Mouse (Mus musculus) limb, embryonic 15.5 days (tissue): Measurements from ENCODE around the gene Ikbip. TPM values are rescaled to one million over a fixed set of nuclear protein-coding genes. Genes with fewer than 3 reads are reported as not detected.

Experiments
- ATAC-seq: fragments of 200-750 bp; cut with Nextera tagmentation; 2 replicates; pipeline ENCODE4 v1.8.0; 2017; ENCODE audit warnings: low read depth, moderate TSS enrichment; ENCODE audit not compliant: insufficient number of reproducible peaks, low FRiP score, low TSS enrichment
- H3K27ac ChIP-seq: fragments of 300-500 bp; sonication (generic); 2 replicates; pipeline ENCODE4 v1.5.1; 2015; ENCODE audit warnings: moderate library complexity, mild to moderate bottlenecking, inconsistent platforms
- H3K27me3 ChIP-seq: fragments of 300-500 bp; sonication (generic); 2 replicates; pipeline ENCODE4 v1.6.1; 2015; ENCODE audit warnings: inconsistent platforms
- H3K36me3 ChIP-seq: fragments of 300-500 bp; sonication (generic); 2 replicates; pipeline ENCODE4 v1.6.1; 2015; ENCODE audit warnings: inconsistent platforms
- H3K4me1 ChIP-seq: fragments of 300-500 bp; sonication (generic); 2 replicates; pipeline ENCODE4 v1.6.1; 2015; ENCODE audit warnings: inconsistent platforms
- H3K4me2 ChIP-seq: fragments of 300-500 bp; sonication (generic); 2 replicates; pipeline ENCODE4 v1.6.1; 2015; ENCODE audit warnings: mild to moderate bottlenecking, inconsistent platforms
- H3K4me3 ChIP-seq: fragments of 300-500 bp; sonication (generic); 2 replicates; pipeline ENCODE4 v1.5.1; 2015; ENCODE audit warnings: mild to moderate bottlenecking, inconsistent platforms
- H3K9ac ChIP-seq: fragments of 300-500 bp; sonication (generic); 2 replicates; pipeline ENCODE4 v1.6.1; 2015; ENCODE audit warnings: inconsistent platforms
- H3K9me3 ChIP-seq: fragments of 300-500 bp; sonication (generic); 2 replicates; pipeline ENCODE4 v1.6.1; 2016; ENCODE audit warnings: inconsistent platforms
- WGBS: fragments of 180-500 bp; shearing (Covaris S2); methylation state at CpG from one replicate; pipeline ENCODE4 v1.1.7; 2015; 5-methylcytosine and 5-hydroxymethylcytosine counted together
- polyA plus RNA-seq: library from polyadenylated mRNA; unstranded; fragments of >200 nt; fragmentation: Nextera tagmentation; extraction: Ambion mirVana; gene quantifications from 2 replicates; pipeline ENCODE4 v1.2.1, GENCODE M21; 2015

Gene Ikbip
- polyA plus RNA-seq, 1 experiment from 2014 or later = 77.8 TPM

DNA sequence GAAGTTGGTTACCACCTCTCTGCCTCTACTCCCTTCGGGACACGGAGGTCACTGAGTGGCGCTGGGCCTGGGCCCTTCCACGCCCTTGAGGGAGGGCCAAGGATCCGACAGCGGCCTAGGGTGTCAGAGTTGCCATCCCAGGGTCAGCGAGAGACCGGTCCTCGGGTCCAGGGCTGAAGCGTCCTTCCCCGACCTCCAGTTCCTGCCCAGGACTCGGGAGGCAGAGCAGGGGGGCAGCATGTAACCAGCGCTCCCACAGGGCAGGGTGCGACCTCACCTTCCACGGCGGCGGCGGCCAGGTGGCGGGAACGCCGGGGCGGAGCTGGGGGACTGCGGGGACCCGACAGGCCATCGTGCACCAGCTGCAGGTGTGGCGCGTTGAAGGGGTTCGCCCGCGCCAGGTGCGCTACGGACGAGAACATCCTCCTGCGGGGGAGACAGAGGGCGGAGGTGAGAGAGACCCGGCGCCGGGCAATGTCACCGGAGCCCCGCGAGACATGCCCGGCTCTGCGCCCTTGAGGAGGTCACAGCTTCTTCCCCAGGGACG lies 40.6 kb downstream of the Ikbip start:
- no peaks in the 10 kb centered on the region for H3K27me3 ChIP-seq
- peak overlapping the region; percentile 100 for H3K4me3 ChIP-seq
- peak; percentile 50 for ATAC-seq
- no peaks in the 10 kb centered on the region for H3K9me3 ChIP-seq
- peak overlapping the region; percentile 72 for H3K4me2 ChIP-seq
- H3K9ac ChIP-seq = peak overlapping the region; percentile 95
- peak overlapping the region; percentile 91 for H3K27ac ChIP-seq
- peaks cover 32% of the 10 kb centered on the region for H3K36me3 ChIP-seq
- under 1% methylated on average over 44 of the region's 44 CpGs for WGBS
- H3K4me1 ChIP-seq = peaks cover 7% of the 10 kb centered on the region

DNA sequence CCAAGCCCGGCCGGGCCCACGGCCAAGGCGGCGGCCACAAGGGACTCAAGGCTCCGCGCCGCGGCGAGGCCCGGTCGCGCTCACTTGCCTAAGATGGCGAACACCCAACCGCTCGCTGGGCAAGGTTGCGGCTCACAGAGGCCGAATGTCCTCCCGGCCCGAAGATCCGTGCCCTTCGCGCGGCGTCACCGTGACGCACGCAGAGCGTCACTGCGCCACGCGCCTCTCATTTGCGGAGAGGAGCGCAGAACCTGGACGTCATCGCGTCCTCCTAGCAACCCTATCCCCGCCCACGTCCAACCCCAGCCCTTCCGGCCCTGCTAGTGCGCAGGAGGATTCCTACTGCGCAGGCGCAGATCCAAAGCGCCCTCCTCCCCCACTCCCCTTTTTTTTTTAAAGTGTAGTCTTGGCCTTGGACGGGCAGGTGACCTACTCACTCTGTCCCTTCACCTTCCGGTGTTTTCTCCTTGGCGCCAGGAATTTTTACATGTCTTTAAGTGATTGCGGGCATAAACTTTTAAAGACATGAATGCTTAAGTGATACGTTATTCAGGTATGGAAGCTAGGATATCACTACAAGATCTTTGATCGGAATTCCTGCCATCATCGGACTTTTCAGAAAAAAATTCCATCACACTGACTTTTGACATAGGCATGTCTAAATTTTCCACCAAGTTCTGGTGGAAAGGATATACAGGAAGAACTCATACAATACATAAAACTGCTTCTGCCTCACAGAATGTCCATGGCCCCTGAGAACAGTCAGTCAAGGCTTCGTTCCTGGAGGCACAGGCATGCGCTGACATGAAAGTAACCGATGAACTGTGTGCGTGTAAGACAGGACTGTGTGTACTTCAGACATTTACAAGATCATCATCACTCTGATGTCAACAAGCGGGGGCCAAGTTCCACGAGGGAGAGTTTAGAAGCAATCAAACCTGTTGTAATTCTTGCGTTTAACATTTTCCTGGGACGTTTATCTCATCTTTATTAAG lies 41.4 kb downstream of the Ikbip start, which contains the start of gene Slc25a3:
Gene Slc25a3, minus strand, starts transcription at position 232 of the 995 bp plus-strand sequence.
- Histone ChIP-seq H3K4me2 (peak within 1 kb of the TSS; percentile 72), H3K4me1 (peaks cover 7% of the 10 kb centered on the region), H3K4me3 (peak within 1 kb of the TSS; percentile 100), H3K27me3 (no peaks in the 10 kb centered on the region), H3K9me3 (no peaks in the 10 kb centered on the region), H3K9ac (peak within 1 kb of the TSS; percentile 95), H3K27ac (peak within 1 kb of the TSS; percentile 91), H3K36me3 (peaks cover 26% of the 10 kb centered on the region)
- peak; percentile 100 for ATAC-seq
- whole genome bisulfite sequencing = 12% methylated on average over 59 of the region's 59 CpGs

GRCm38 (mm10) chr10:91126618-91127355 lies 44.0 kb downstream of the Ikbip start:
- Histone ChIP-seq H3K27me3 (no peaks in the 10 kb centered on the region), H3K9ac (no peak overlapping the region), H3K4me1 (peaks cover 7% of the 10 kb centered on the region), H3K36me3 (peaks cover 4% of the 10 kb centered on the region; the same call in 1 of the 2 replicates), H3K9me3 (no peaks in the 10 kb centered on the region), H3K4me2 (no peak overlapping the region), H3K27ac (no peak overlapping the region), H3K4me3 (no peak overlapping the region)
- 75% methylated on average over 10 of the region's 10 CpGs for WGBS
- no peak for ATAC-seq

DNA sequence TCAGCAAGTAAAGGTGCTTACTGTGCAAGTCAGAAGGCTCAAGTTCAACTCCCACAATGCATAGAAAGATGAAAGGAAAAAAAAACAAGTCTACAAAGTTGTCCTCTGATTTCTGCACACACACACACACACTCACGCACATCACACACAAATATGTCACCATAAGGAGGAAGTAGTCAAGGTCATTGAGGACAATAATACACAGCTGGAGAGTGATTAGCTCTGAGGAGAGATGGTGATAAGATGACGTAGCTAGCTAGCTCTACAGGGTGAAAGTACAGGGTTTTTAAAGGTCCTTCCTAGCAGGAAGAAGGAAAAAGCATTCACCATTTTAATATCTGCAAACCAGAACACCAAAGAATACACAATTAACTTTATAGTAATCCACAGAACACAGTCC lies 44.7 kb downstream of the Ikbip start:
- H3K4me3 ChIP-seq = no peak overlapping the region
- WGBS = 84% methylated on average over 2 of the region's 2 CpGs
- no peak overlapping the region for H3K4me2 ChIP-seq
- no peak overlapping the region for H3K27ac ChIP-seq
- no peaks in the 10 kb centered on the region for H3K9me3 ChIP-seq
- H3K9ac ChIP-seq = no peak overlapping the region
- H3K27me3 ChIP-seq = no peaks in the 10 kb centered on the region
- H3K4me1 ChIP-seq = 0 out of 2 replicates have a peak, but pooled peaks cover 3% of the 10 kb centered on the region
- H3K36me3 ChIP-seq = no peaks in the 10 kb centered on the region
- ATAC-seq = no peak

DNA sequence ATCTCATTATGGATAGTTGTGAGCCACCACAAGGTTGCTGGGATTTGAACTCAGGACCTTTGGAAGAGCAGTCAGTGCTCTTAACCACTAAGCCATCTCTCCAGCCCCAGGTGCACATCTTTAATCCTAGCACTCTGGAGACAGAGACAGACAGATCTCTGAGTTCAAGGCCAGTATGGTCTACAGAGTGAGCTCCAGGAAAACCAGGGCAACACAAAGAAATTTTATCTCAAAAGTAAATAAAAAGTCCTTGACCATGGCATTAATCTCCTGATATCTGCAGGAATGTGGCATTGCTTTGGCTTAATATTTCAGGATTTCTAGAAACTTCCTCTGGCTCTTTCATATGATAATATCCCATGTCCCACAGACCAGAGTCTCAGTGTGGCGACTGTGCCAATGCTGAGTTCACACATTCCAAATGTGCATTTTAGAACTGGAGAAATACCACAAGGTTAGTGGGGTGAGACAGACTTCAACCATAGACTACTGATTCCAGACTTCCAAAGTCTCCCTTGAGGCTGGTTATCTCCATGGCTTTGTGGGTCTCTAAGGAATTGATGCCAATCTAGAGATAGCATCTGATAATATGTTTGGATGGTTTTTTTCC lies 45.9 kb downstream of the Ikbip start:
- ATAC-seq = no peak
- H3K27me3 ChIP-seq = no peaks in the 10 kb centered on the region
- H3K9me3 ChIP-seq = no peaks in the 10 kb centered on the region
- no peak overlapping the region for H3K4me3 ChIP-seq
- H3K9ac ChIP-seq = no peak overlapping the region
- H3K27ac ChIP-seq = no peak overlapping the region
- no peaks in the 10 kb centered on the region for H3K4me1 ChIP-seq
- no peaks in the 10 kb centered on the region for H3K36me3 ChIP-seq
- WGBS = 72% methylated on average over 1 of the region's 1 CpGs
- H3K4me2 ChIP-seq = no peak overlapping the region

DNA sequence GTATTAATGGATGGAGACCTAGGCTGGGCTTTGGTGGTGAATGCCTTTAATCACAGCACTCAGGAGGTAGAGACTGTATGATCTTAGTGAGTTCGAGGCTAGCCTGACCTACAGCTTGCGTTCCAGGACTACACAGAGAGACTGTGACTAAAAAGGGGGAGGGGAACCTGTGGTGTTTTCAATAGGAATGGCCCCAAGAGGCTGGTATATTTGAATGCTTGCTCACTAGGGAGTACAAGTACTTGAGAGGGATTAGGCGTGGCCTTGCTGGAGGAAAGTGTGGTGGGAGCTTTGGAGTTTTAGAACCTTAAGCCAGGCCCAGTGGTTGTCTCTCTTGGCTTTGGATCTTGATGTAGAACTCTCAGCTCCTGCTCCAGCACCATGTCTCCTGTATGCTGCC lies 48.1 kb downstream of the Ikbip start:
- Histone ChIP-seq H3K4me3 (no peak overlapping the region), H3K4me2 (no peak overlapping the region), H3K36me3 (no peaks in the 10 kb centered on the region), H3K27me3 (no peaks in the 10 kb centered on the region), H3K27ac (no peak overlapping the region), H3K9ac (no peak overlapping the region), H3K9me3 (no peaks in the 10 kb centered on the region), H3K4me1 (no peaks in the 10 kb centered on the region)
- 96% methylated on average over 3 of the region's 3 CpGs for WGBS
- ATAC-seq = no peak

DNA sequence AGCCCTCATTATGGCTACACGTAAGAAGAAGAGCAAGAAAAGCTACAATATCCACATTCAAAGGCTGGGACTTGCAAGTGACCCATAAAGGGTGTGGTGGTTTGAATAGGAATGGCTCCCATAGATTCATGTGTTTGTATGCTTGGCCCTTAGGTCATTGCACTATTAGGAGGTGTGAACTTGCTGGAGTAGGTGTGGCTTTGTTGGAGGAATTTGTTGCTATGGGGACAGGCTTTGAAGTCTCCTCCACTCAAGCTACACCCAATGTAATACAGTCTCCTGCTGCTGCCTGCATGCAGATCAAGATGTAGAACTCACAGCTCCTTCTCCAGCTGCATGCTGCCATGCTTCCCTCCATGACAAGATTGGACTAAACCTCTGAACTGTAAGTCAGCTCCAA lies 48.8 kb downstream of the Ikbip start:
- Histone ChIP-seq H3K4me1 (no peaks in the 10 kb centered on the region), H3K9ac (no peak overlapping the region), H3K4me3 (no peak overlapping the region), H3K9me3 (no peaks in the 10 kb centered on the region), H3K36me3 (no peaks in the 10 kb centered on the region), H3K27me3 (no peaks in the 10 kb centered on the region), H3K27ac (no peak overlapping the region), H3K4me2 (no peak overlapping the region)
- WGBS = 81% methylated on average over 1 of the region's 1 CpGs
- no peak for ATAC-seq

- Histone ChIP-seq H3K27ac (no peak overlapping the region), H3K9ac (no peak overlapping the region), H3K27me3 (no peaks in the 10 kb centered on the region), H3K4me3 (no peak overlapping the region), H3K4me1 (no peaks in the 10 kb centered on the region), H3K4me2 (no peak overlapping the region), H3K36me3 (no peaks in the 10 kb centered on the region), H3K9me3 (no peaks in the 10 kb centered on the region)
- no peak for ATAC-seq
- WGBS = 87% methylated on average over 7 of the region's 7 CpGs
Observed at GRCm38 (mm10) chr10:91135302-91135972, 52.7 kb downstream of the Ikbip start.

- H3K36me3 ChIP-seq = no peaks in the 10 kb centered on the region
- no peak overlapping the region for H3K4me2 ChIP-seq
- no peak overlapping the region for H3K4me3 ChIP-seq
- H3K9me3 ChIP-seq = no peaks in the 10 kb centered on the region
- WGBS = 73% methylated on average over 9 of the region's 9 CpGs
- no peaks in the 10 kb centered on the region for H3K27me3 ChIP-seq
- peaks cover 2% of the 10 kb centered on the region; the same call in 1 of the 2 replicates for H3K4me1 ChIP-seq
- no peak overlapping the region for H3K9ac ChIP-seq
- ATAC-seq = no peak
- H3K27ac ChIP-seq = no peak overlapping the region
Observed at GRCm38 (mm10) chr10:91137400-91137799, 54.7 kb downstream of the Ikbip start.

DNA sequence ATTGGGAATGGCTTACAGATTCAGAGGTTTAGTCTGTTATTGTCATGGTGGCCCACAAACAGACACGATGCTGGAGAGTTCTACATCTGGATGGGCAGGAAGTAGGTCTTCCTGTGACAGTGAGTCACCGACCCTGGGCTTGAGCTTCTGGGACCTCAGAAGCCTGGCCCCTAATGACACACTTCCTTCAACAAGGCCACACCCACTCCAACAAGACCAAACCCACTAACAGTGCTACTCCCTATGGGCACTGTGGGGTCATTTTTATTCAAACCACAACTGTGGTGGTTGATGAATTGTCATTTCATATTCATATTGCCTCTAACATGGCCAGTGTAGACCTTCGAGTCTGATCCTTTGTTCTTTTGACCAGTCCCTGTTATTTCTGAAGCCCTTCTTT lies 55.6 kb downstream of the Ikbip start:
- H3K27ac ChIP-seq = no peak overlapping the region
- H3K9ac ChIP-seq = no peak overlapping the region
- WGBS = 70% methylated on average over 3 of the region's 3 CpGs

GRCm38 (mm10) chr10:91139148-91139766 lies 56.5 kb downstream of the Ikbip start:
- H3K4me3 ChIP-seq = no peak overlapping the region
- no peaks in the 10 kb centered on the region for H3K27me3 ChIP-seq
- no peak for ATAC-seq
- H3K27ac ChIP-seq = no peak overlapping the region
- H3K36me3 ChIP-seq = no peaks in the 10 kb centered on the region
- no peak overlapping the region for H3K4me2 ChIP-seq
- H3K9ac ChIP-seq = no peak overlapping the region
- H3K9me3 ChIP-seq = no peaks in the 10 kb centered on the region
- peaks cover 2% of the 10 kb centered on the region; the same call in 1 of the 2 replicates for H3K4me1 ChIP-seq
- WGBS = 90% methylated on average over 14 of the region's 14 CpGs

More for the DNA sequence above, 55.6 kb downstream of the Ikbip start:
- Histone ChIP-seq H3K4me1 (peaks cover 2% of the 10 kb centered on the region; the same call in 1 of the 2 replicates), H3K36me3 (no peaks in the 10 kb centered on the region), H3K9me3 (no peaks in the 10 kb centered on the region), H3K4me3 (no peak overlapping the region), H3K27me3 (no peaks in the 10 kb centered on the region), H3K4me2 (no peak overlapping the region)
- no peak for ATAC-seq
